Mouse (Mus musculus) heart, embryonic 11.5 days (tissue): ENCODE measurements at regions not wholly inside any gene's neighbourhood (a gene's known extent, or its start where the extent isn't known, plus 50 kb on each side); places are given as distances from the start of the nearest gene placed in this dataset.

Source experiments
- ATAC-seq: fragments of 200-750 bp; cut with Nextera tagmentation; replicated peaks from 2 replicates; pipeline ENCODE4 v1.8.0; 2017; ENCODE audit warnings: moderate library complexity; ENCODE audit not compliant: insufficient number of reproducible peaks, low FRiP score, low TSS enrichment
- H3K27ac ChIP-seq: fragments of 300-500 bp; sonication (generic); 2 replicates; pipeline ENCODE4 v1.5.1; 2014; ENCODE audit warnings: mild to moderate bottlenecking, low read depth, low read length
- H3K27me3 ChIP-seq: fragments of 300-500 bp; sonication (generic); 2 replicates; pipeline ENCODE4 v1.6.1; 2014; ENCODE audit warnings: mild to moderate bottlenecking, low read length, mixed read lengths; ENCODE audit not compliant: control insufficient read depth, insufficient read depth
- H3K36me3 ChIP-seq: fragments of 300-500 bp; sonication (generic); 2 replicates; pipeline ENCODE4 v1.6.1; 2014; ENCODE audit warnings: mild to moderate bottlenecking, low read length, moderate library complexity, mixed read lengths; ENCODE audit not compliant: control insufficient read depth, insufficient read depth
- H3K4me1 ChIP-seq: fragments of 300-500 bp; sonication (generic); 2 replicates; pipeline ENCODE4 v1.6.1; 2014; ENCODE audit warnings: low read length; ENCODE audit not compliant: control insufficient read depth, insufficient read depth
- H3K4me2 ChIP-seq: fragments of 300-500 bp; sonication (generic); 2 replicates; pipeline ENCODE4 v1.6.1; 2014; ENCODE audit warnings: mild to moderate bottlenecking, moderate library complexity
- H3K4me3 ChIP-seq: fragments of 300-500 bp; sonication (generic); 2 replicates; pipeline ENCODE4 v1.5.1; 2014; ENCODE audit warnings: low read depth, low read length
- H3K9ac ChIP-seq: fragments of 300-500 bp; sonication (generic); 2 replicates; pipeline ENCODE4 v1.6.1; 2014; ENCODE audit warnings: mild to moderate bottlenecking, low read depth, low read length, moderate library complexity
- H3K9me3 ChIP-seq: fragments of 300-500 bp; sonication (generic); replicated peaks from 2 replicates; pipeline ENCODE4 v1.6.1; 2016; ENCODE audit warnings: low read length; ENCODE audit not compliant: control insufficient read depth
- WGBS: fragments of 180-500 bp; shearing (Covaris S2); extraction: QIAGEN DNeasy Blood & Tissue Kit; methylation state at CpG from one replicate; pipeline ENCODE4 v1.1.7; 2014; ENCODE audit not compliant: insufficient replicate concordance; 5-methylcytosine and 5-hydroxymethylcytosine counted together

DNA sequence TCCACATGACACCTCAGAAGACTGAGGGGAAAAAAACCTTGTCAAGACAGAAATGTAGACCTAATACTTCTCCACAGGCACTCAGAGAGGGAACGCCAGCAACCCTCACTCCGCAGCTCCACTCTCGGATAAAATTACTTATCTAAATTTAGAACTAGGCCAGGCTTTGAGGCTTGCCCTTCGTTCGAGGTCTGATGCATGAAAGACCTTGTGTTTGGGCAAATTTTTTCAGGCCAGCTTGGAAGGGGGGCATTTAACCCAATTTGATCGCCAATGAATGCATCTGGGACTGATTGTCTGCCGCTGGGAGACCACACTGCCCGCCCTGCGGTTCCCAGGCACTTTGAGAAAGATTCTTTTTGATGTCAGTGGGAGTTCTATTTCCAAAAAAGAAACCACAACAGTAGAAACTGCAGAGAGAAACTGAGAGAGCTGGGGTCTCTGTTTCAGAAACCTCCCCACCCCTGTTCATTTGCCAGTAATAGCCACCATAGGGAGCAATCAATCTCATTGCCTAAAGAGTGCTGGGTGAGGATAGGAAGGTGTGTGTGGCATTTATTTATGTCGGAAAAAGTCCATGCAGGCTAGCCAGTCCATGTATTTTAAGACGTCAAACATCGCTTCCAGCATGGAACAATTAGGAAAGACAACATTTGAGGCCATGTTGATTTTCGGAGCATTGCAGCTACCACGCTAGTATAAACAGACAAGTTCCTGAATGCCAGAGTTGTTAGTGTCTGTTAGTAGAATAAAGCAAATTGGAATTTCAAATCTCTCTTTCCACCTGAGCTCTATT lies 617.0 kb upstream of the Castor2 start:
- Histone ChIP-seq H3K27me3 (no peaks in the 10 kb centered on the region), H3K4me3 (no peak overlapping the region), H3K9me3 (no peaks in the 10 kb centered on the region), H3K36me3 (no peaks in the 10 kb centered on the region), H3K4me2 (no peak overlapping the region), H3K4me1 (peaks cover 13% of the 10 kb centered on the region), H3K27ac (0 out of 2 replicates have a peak overlapping the region, but pooled peaks have one; percentile 22), H3K9ac (no peak overlapping the region)
- ATAC-seq, result no peak
- 54% methylated on average over 14 of the region's 14 CpGs for WGBS

DNA sequence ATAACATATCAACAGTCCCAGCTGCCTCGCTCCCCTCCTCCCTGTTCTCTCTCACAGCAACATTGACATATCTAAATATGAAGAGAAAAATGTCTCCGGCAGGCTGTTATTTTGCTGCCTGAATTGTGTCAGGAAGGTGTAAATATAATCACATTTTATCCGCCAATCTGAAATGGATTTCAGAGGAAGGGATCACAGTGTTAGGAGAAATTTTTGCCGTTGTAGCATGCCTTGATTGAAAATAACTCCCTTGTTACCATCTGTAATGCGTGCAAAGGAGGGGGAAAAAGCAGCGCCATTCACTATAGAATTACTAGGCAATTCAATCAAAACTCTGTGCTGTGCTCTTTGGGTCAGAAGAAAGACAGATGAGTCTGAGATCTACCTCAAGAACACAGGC lies 620.3 kb upstream of the Castor2 start:
- no peaks in the 10 kb centered on the region for H3K27me3 ChIP-seq
- H3K4me2 ChIP-seq, result no peak overlapping the region
- no peak overlapping the region for H3K9ac ChIP-seq
- H3K27ac ChIP-seq, result no peak overlapping the region
- no peaks in the 10 kb centered on the region for H3K9me3 ChIP-seq
- no peaks in the 10 kb centered on the region for H3K36me3 ChIP-seq
- ATAC-seq, result no peak
- no peak overlapping the region for H3K4me3 ChIP-seq
- WGBS, result 89% methylated on average over 6 of the region's 6 CpGs
- H3K4me1 ChIP-seq, result peaks cover 13% of the 10 kb centered on the region

DNA sequence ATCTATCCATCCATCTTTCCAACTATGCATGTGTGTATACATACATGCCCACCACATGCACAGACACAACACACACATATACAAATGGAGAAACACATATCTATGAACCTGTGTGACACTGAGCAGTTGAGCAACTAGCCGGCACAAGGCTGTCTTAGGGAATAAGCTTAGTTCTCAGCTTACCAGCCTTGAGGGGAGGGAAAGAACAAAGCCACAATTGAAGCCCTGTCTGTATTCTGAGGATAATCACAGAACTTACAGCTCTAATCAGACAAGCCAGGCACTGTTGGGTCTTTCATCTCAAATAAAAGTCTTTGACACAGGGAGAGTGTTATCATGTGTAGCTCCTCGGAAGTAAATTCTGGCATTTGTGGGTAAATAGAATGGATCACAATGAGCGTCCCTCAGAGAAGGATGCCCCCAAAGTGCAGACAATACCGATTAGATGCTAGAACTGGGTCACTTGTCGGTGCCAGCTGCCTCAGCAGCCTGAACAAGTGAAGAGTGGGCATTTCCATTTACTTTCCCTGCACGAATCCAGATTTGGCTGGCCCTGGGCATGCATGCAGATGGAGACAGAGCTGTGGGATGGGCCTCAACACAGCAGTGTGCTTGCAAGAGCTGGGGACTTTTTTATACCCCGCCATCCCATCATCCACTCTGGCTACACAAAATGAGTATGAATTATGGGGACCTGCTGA lies 646.0 kb upstream of the Castor2 start:
- 64% methylated on average over 7 of the region's 7 CpGs for WGBS
- Histone ChIP-seq H3K36me3 (no peaks in the 10 kb centered on the region), H3K4me2 (no peak overlapping the region), H3K27me3 (no peaks in the 10 kb centered on the region), H3K9me3 (no peaks in the 10 kb centered on the region), H3K4me1 (no peaks in the 10 kb centered on the region), H3K9ac (no peak overlapping the region), H3K27ac (no peak overlapping the region), H3K4me3 (no peak overlapping the region)
- ATAC-seq, result no peak

DNA sequence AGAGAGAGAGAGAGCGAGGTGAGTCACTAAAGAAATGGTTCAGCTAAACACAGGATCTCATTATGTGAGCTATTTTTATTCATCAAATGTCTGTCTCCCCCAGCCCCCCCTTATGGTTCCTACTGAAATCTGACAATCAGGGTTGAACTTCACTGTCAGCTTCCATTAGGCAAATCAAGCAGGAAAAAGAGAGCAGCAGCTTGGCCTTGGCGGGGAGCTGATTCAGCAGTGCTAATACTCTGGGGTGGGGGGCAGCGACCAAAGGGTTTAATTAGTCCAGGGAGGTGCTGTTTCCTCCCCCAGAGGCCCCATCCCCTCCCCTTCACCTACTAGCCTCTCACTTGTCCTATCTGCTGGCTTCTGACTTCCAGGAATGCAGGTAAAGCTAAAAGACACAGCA lies 649.6 kb upstream of the Castor2 start:
- H3K36me3 ChIP-seq, result no peaks in the 10 kb centered on the region
- H3K27ac ChIP-seq, result no peak overlapping the region
- H3K9ac ChIP-seq, result no peak overlapping the region
- no peak overlapping the region for H3K4me3 ChIP-seq
- H3K27me3 ChIP-seq, result no peaks in the 10 kb centered on the region
- no peaks in the 10 kb centered on the region for H3K9me3 ChIP-seq
- H3K4me1 ChIP-seq, result no peaks in the 10 kb centered on the region
- no peak for ATAC-seq
- 69% methylated on average over 2 of the region's 3 CpGs for WGBS
- H3K4me2 ChIP-seq, result no peak overlapping the region

DNA sequence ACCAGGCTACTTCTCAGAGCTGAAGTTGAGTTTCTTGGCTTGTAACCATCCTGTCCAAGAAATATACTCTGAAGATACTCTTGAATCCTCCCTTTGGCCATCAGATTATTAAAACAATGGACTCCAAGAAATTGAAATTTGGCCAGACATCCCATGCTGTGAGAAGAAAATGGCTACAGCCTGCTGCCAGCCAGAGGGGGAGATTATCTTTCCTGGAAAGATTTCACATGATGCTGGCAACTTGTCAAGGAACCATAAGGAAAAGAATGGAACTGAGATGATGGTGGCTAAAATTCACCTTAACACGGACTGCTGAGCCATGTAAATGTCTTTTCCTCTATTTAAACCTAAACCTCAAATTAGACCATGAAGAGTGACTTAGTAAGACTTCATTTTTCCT lies 698.7 kb upstream of the Castor2 start:
- Histone ChIP-seq H3K27me3 (no peaks in the 10 kb centered on the region), H3K4me2 (no peak overlapping the region), H3K4me1 (no peaks in the 10 kb centered on the region), H3K9ac (no peak overlapping the region), H3K27ac (no peak overlapping the region), H3K9me3 (no peaks in the 10 kb centered on the region), H3K4me3 (no peak overlapping the region), H3K36me3 (no peaks in the 10 kb centered on the region)
- 65% methylated on average over 1 of the region's 1 CpGs for WGBS
- ATAC-seq, result no peak

DNA sequence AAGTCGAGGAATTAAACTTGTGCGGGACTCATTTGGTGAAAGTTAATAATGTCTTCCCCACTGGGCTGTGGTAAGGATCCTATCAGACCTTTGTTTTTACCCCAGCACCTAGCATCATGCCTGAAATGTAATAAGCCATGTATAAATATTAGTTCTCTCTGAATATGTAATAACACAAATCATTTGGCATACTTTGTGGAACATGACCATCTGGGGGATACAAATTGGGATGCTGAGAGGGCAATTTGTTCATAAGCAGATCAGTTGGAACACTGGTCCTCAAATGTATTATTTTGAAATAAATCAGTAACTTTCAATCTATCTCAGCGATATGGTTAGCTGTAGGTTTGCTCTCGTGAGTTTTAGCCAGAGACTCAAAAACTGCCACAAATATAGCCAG lies 709.6 kb upstream of the Castor2 start:
- Histone ChIP-seq H3K36me3 (no peaks in the 10 kb centered on the region), H3K27ac (no peak overlapping the region), H3K4me3 (no peak overlapping the region), H3K9ac (no peak overlapping the region), H3K27me3 (peaks cover 12% of the 10 kb centered on the region), H3K4me1 (peaks cover 12% of the 10 kb centered on the region), H3K4me2 (no peak overlapping the region), H3K9me3 (no peaks in the 10 kb centered on the region)
- 81% methylated on average over 4 of the region's 4 CpGs for WGBS
- no peak for ATAC-seq

DNA sequence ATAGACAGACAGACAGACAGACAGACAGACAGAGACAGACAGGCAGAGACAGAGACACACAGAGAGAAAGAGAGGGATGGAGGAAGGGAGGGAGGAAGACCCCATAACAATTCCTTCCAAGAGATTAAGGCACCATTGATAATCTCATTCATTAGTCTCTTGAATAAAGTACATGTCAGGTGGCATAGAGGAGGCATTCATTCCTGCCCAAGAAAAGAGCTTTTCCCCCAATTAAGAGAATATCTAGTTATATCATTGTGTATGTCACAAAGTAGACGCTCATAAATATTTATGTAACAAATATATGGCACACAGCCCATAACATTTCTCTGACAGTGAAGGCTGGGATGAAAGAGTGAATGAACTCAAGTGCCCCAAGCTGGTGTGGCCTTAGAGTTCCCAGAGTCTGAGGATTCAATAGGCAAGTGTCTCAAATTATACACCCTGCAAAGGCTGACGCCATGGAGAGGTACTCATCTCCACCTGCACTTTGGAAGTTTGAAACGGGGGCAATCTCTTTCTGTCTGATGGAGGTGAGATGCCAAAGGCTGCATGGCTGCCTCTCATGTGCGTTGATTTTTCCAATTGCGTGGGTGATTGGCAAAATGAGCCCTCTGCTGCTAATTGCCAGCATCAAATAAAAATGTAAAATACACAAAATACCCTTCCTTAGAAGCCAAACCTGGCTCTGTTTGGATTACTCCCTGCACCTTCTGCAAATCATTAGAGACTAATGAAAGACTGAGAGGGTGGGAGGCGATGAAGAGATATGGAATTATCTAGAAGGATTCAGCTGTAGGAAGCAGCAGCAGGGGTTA lies 710.3 kb upstream of the Castor2 start:
- ATAC-seq, result no peak
- Histone ChIP-seq H3K9ac (no peak overlapping the region), H3K27me3 (peaks cover 12% of the 10 kb centered on the region), H3K27ac (no peak overlapping the region), H3K9me3 (no peaks in the 10 kb centered on the region), H3K4me3 (no peak overlapping the region), H3K4me1 (peaks cover 14% of the 10 kb centered on the region), H3K36me3 (no peaks in the 10 kb centered on the region), H3K4me2 (no peak overlapping the region)
- WGBS, result 65% methylated on average over 6 of the region's 6 CpGs

DNA sequence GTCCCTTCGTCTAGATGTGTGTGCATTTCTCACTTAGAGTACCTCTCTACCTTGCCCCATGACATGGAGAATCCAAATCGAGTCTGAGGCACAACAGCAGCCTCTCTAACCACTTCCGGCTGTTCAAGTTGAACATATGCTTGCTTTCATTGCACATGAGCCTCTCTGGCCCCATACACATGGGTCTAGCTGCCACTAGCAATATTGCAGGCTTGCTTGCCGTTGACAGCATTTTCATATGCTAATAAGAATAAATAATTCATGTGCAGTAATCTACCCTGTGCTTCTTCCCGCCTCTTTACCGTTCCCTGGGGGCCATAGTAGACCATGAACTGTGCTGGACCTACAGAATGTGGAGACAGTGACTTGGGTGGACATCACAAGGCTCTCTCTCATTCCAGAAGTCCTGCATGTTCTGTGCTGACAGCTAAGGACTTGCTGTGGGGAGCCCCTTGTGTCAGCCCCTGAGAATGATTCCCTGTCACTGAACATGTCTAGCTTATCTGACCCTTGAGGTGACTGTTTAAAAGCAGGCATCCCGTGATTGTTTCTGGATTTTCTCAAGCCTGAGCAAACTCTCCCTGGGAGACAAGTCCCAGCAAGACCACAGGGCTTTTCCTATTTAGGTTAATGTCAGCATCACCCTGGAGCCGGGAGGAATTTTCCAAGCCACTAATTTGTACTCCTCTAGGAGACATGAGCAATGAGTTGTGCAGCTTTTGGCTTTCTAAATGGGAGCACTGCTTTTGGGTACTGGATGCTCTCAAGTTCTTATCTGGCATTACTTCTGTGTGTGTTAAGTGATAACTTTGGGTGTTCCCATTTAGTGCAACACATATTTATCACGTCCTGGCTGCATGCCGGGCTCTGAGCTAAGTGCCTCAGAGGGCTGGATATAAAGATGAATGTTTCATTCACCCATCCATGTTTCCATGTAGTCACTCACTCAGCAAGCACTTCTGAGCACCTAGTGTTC lies 713.8 kb upstream of the Castor2 start:
- Histone ChIP-seq H3K9ac (no peak overlapping the region), H3K27me3 (peaks cover 17% of the 10 kb centered on the region), H3K4me3 (no peak overlapping the region), H3K4me1 (peaks cover 14% of the 10 kb centered on the region), H3K27ac (peak overlapping the region; percentile 32; the same call in 1 of the 2 replicates), H3K36me3 (no peaks in the 10 kb centered on the region), H3K9me3 (no peaks in the 10 kb centered on the region), H3K4me2 (peak overlapping the region; percentile 25; the same call in 1 of the 2 replicates)
- WGBS, result 37% methylated on average over 10 of the region's 10 CpGs
- ATAC-seq, result peak; percentile 72
